Mouse (Mus musculus) cerebellum, postnatal 14 days (tissue): ENCODE measurements around the gene Polr2c.
"Not testable (repeated sequence)": the region's sequence is repeated elsewhere in the genome, so short reads cannot be mapped to it uniquely, and the experiment has no call there.

Experiments
- DNase-seq, 2 experiments: peaks; one replicate each; pipeline ENCODE4 v3.0.0; 2021; ENCODE audit warnings: mixed read lengths in 2 of 2

Polr2c gene

GRCm38 (mm10) chr8:94857346-94858173, at the start of gene Polr2c:
TSS of gene Polr2c (plus strand) at chr8:94857450.
- peak; percentile 97 for DNase-seq

DNA sequence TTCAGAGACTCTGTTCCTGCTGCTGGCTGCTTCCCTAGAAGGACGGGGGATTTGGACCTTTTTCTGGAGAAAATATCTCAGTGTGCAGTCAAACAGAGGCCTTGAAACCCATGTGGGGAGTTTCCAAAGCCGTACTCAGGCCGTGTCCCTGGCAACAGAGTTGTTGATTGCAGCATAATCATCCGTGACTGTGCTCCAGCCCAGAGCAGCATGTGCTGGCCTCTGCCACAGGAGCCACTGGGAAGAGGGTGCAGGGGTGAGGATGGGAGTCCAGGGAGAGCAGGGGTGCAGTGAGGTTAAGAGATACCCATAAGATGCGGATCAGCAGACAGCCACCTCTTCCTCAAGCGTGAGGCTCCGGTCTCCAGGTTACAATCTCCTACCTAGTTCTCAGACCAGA, 49.7 kb upstream of the Polr2c start:
- DNase-seq: no peak

GRCm38 (mm10) chr8:94808372-94808771, 48.9 kb upstream of the Polr2c start:
- no peak for DNase-seq

DNA sequence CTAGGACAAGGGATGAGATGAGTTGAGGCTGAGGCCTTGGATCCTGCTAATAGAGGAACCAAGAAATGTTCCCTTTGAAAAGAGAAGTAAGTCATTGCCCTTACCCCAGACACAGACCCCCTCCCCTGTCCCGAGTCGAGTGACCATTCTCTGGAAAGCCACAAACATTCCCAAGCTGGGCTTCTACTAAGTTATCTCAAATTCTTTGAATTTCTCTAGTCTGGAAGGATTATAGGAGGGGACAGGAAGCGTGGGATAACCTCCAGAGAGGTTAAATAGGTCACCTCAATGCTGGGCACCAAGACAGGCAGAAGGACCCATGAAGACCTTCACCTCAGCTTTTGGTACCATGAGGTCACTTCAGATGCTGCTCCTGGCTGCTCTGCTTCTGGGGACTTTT, 47.1 kb upstream of the Polr2c start, which contains the start of gene Ccl17:
Gene Ccl17 (plus strand): TSS at position 301 of the 400 bp plus-strand sequence.
- no peak for DNase-seq

DNA sequence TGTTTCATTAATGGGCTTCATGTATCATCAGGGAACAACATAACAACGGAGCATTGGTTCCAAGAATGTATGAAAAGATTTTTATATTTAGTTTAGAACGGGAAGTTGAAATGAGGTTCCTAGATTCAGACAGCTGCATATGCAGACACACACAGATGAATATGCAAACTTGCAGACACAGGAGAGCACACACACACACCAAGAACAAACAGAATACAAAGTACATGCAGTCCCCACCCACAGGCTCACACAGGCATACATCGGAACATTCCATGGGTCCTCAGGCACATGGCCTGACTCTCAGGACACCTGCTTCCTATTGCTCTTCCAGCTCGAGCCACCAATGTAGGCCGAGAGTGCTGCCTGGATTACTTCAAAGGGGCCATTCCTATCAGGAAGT, 46.4 kb upstream of the Polr2c start:
- DNase-seq: no peak

DNA sequence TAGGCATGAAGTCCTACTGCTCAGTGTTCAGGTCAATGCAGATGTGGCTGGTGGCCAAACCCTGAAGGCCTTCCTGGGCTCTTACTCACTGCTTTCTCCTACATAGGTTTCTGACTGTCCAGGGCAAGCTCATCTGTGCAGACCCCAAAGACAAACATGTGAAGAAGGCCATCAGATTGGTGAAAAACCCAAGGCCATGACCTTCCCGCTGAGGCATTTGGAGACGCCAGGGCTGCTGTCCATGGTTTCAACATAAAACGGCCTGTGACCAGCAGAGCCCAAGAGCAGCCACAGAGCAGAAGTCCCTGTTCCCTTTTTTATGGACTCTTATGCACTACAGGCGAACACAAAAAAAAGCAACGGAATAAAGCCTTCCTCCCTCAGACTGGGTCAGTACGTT, 45.6 kb upstream of the Polr2c start:
- DNase-seq: no peak

DNA sequence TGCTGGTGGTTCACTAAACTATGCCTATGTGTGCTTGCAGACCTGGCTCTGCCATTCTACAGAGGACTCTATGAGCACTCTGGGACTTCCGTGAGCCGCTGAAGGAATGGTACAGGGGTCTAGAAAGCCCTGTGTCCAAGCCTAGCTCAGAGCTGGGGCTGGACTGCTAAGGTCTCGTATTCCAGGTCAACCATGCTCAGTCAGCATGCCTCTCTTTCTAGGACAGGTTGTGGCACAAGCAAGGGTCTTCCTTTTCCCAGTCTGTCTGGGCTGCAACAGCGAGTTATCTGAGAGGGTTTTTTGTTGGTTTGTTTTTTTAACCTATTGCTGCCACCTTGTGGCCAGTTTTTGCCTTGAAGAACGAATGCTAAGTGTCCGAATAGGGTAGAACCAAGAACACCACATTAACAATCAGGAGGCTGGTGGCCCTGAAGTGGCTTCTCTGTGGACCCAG, 44.6 kb upstream of the Polr2c start:
- peak; percentile 94 to 95 for DNase-seq

- DNase-seq: peak; percentile 58 to 69
These were observed 42.7 kb upstream of the Polr2c start for GRCm38 (mm10) chr8:94814556-94814955.

DNA sequence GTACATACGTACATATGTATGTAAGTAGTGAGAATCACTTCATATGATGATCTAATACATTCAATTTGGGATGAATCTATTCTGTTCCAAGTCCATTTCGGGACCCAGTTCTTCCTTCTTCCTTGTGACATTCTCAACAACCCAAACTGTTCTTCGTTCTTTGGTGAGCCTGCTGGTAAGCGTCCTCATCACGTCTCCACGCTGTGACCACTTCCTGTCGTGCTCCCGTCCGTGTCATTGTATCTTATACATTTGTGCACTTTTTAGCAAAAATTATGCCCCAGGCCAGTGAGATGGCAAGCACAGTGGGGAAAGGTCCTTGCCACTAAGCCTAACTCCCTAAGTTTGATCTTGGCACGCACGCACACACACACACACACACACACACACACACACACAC, 39.3 kb upstream of the Polr2c start:
- no peak for DNase-seq

DNA sequence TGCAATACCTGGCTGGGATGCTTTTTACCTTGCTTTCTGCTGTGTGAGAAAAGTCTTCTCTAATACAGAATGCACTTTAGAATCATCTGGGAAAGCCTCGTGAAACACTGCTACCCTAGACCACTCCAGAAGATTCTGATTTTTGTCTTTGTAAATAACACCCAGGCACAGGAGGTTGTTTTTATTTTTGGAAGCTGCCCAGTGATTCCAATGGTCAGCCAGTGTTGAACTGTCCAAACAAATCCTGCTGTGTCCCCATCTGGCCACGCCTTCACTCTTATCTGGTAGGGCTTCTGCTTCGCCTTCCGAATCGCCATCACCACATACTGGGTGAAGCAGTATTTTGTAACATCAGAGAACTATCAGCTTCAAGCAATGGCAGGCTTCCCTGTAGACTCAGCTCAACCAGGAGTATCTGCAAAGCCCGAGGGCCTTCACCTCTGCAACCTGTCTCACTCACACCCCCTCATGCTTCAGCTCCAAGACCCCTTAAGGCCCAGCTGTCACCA, 37.5 kb upstream of the Polr2c start:
- DNase-seq: no peak

- peak in 1 of 2 experiments; percentile 35 for DNase-seq
These were observed 36.7 kb upstream of the Polr2c start for GRCm38 (mm10) chr8:94820553-94820952.

DNA sequence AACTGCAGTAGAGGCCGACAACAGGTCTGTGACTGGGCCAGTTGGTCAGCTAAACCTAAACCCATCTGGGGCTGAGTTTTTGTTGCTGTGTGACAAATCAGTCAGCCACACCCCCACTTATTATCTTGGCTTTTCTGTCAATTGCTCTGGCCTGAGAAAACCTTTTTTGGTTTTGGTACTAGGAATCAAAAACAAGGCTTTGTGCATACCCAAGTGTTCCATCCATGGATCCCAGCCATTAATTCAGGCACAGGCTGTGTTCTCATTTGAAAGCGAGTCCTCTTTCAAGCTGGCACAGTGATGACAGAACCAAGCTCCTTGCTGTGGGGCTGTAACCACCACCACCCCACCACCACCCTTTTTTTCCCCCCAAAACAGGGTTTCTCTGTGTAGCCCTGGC, 35.9 kb upstream of the Polr2c start:
- DNase-seq: no peak

DNA sequence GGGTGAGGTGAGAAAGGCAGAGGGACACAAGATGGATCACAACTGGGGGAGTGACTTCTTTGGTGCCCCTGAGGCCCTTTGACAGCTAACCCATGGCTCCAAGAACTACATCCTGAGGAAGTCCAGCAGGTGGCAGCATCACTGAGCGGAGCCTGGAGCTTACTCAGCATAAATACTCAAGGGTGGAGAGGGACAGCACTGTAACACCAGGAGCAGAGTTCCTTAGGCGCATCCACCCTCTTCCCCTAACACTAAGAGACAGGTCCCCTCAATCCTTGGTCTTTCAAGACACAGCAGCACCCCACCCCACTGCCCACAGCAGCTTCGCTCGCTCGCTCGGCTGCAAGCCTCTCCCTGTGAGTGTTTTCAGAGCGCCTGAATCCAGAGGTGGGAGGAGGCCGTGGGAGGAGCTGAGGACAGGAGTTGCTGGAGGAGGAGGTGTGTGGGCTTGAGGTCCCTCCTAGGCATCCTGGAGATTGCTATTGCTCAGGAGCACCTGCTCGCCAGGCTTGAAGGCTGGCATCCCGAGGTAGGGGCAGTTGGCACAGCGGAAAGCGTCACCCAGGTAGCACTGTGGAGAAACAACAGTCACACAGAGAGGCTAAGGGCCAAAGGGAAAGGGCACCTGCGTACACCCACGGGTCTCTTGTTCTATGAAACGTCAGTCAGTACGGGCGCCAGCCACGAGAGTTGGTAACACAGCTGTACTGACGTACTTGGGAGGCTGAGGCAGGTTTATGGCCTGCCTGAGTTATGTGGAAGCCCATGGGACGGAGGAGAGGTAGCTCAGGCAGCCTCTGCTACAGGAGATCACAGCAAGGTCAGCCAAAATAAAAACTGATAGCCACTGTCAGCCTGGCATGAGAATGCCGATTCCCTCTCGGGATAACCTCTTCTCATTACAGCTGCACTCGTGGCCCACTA, 34.4 kb upstream of the Polr2c start:
- peak; percentile 59 to 77 for DNase-seq

GRCm38 (mm10) chr8:94825170-94825569, 32.1 kb upstream of the Polr2c start:
- DNase-seq: no peak

- no peak for DNase-seq
These were observed 31.0 kb upstream of the Polr2c start for GRCm38 (mm10) chr8:94826210-94826609.

DNA sequence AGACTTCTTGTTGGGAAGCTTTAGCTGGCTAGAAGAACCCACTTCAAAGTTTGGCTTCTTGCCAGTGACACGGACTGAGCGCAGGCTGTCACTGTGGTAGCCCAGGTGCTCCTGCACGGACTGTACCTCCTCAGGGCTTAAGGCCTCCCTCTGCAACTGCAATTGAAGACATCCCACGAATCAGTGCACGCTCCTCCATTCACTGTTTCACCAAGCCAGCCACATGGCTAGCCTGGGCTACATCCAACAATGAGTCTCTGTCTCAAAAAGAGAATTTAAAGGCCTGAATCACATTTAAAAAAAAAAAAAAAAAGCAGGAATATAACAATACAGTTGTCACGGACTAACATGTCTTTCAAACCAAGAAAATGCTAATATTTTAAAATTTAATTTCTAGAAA, 29.0 kb upstream of the Polr2c start:
- no peak for DNase-seq

GRCm38 (mm10) chr8:94833901-94834405, 23.3 kb upstream of the Polr2c start:
- not testable (repeated sequence) for DNase-seq

DNA sequence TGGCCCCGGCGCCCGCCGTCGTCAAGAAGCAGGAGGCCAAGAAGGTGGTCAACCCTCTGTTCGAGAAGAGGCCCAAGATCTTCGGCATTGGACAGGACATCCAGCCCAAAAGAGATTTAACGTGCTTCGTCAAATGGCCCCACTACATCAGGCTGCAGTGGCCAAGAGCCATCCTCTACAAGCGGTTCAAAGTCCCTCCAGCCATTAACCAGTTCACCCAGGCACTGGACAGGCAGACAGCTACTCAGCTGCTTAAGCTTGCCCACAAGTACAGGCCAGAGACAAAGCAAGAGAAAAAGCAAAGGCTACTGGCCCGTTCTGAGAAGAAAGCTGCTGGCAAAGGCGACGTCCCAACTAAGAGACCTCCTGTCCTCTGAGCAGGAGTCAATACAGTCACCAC, 21.5 kb upstream of the Polr2c start:
- DNase-seq: not testable (repeated sequence)

GRCm38 (mm10) chr8:94836456-94837240, 20.6 kb upstream of the Polr2c start:
- DNase-seq: no peak

DNA sequence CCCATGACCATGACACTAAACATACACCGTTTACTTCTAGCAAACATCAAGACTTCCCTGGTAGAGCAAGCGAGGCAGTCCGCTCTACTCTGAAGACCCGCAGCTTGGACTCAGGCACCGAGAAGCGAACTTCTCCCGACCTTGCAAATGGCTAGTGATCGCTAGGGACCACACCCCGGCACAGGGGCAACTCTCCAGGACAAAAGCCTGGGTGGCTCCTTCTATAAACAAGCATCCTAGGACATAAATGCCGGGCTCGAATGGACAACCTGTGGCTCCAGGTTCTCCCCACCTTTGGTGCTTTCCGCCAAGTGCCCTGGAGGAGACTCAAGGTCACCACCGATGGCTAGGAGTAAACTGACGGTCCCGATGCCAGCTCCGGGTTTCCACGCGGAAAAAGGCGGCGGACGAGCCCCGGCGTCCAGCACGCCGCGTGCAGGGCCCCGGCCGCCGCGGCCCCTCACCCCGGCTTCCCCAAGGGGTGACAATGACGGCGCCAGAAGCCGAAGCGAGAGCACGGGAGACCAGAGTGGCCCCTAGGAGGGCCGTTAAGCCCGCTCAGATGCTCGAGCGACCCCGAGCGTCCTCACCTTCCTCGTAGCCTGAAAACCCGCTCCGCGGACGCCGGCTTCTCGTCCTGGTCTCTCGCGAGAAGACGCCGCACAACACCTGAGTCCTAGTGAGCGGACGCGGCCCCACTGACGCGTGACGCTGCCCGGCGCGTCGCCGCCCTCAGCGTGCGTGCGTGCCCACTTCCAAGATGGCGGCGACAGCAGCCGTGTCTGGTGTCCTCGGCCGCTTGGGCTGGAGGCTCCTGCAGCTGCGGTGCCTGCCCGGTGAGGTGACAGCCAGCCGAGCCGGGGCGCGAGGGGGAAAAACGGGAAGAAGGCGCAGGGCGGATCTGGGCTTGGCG, 19.3 kb upstream of the Polr2c start, which contains the start of the genes Coq9 and Ciapin1:
Gene Coq9 (plus strand): TSS at position 660 of the 913 bp plus-strand sequence.
Gene Ciapin1 (minus strand): TSS at position 697 of the 913 bp plus-strand sequence.
- peak; percentile 94 to 96 for DNase-seq

DNA sequence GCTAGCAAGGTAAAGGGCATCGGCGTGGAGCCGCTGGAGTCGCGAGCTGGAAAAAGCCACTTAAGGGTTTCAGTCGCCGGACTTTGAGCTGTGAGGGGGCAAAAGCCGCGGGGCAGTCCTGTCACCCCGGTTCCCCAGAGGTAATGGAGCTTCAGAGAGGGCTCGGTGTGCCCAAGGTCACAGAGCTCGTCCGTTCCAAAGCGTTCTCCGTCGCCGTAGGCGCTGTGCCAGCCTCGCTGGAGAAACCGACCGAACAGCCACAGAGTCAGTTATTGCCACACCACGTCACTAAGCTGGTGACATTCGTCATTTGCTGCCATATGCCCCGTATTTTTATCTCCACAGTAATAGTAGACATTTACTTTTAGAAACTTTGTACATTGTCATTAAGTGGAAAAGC, 18.6 kb upstream of the Polr2c start:
- peak; percentile 89 for DNase-seq
